Mouse (Mus musculus) forebrain, embryonic 11.5 days (tissue): ENCODE measurements around the gene Slc46a1. TPM values are rescaled to one million over a fixed set of nuclear protein-coding genes. Genes with fewer than 3 reads are reported as not detected.

Source experiments
- ATAC-seq: fragments of 200-750 bp; cut with Nextera tagmentation; replicated peaks from 2 replicates; pipeline ENCODE4 v1.8.0; 2017; ENCODE audit warnings: moderate TSS enrichment; ENCODE audit not compliant: low FRiP score
- DNase-seq: peaks from one replicate; pipeline ENCODE4 v3.0.0-alpha.2; 2017; ENCODE audit warnings: low spot score
- H3K27ac ChIP-seq: fragments of 300-500 bp; sonication (generic); 2 replicates; pipeline ENCODE4 v1.5.1; 2014; ENCODE audit warnings: low read depth, low read length
- H3K27me3 ChIP-seq: fragments of 300-500 bp; sonication (generic); 2 replicates; pipeline ENCODE4 v1.6.1; 2014; ENCODE audit warnings: mild to moderate bottlenecking, low read length, mixed read lengths; ENCODE audit not compliant: control insufficient read depth, insufficient read depth
- H3K36me3 ChIP-seq: fragments of 300-500 bp; sonication (generic); 2 replicates; pipeline ENCODE4 v1.6.1; 2014; ENCODE audit warnings: mild to moderate bottlenecking, low read length, moderate library complexity, mixed read lengths; ENCODE audit not compliant: control insufficient read depth, insufficient read depth
- H3K4me1 ChIP-seq: fragments of 300-500 bp; sonication (generic); replicated peaks from 2 replicates; pipeline ENCODE4 v1.6.1; 2014; ENCODE audit warnings: low read length, mixed read lengths; ENCODE audit not compliant: control insufficient read depth, insufficient read depth
- H3K4me2 ChIP-seq: fragments of 300-500 bp; sonication (generic); 2 replicates; pipeline ENCODE4 v1.6.1; 2014; ENCODE audit warnings: low read depth, mild to moderate bottlenecking, low read length, moderate library complexity, mixed read lengths; ENCODE audit not compliant: severe bottlenecking
- H3K4me3 ChIP-seq: fragments of 300-500 bp; sonication (generic); 2 replicates; pipeline ENCODE4 v1.5.1; 2014; ENCODE audit warnings: low read depth, low read length
- H3K9ac ChIP-seq: fragments of 300-500 bp; sonication (generic); 2 replicates; pipeline ENCODE4 v1.6.1; 2014; ENCODE audit warnings: low read length
- H3K9me3 ChIP-seq: fragments of 300-500 bp; sonication (generic); 2 replicates; pipeline ENCODE4 v1.6.1; 2016; ENCODE audit warnings: low read length, mixed read lengths; ENCODE audit not compliant: control insufficient read depth
- WGBS: fragments of 180-500 bp; shearing (Covaris S2); extraction: QIAGEN DNeasy Blood & Tissue Kit; methylation state at CpG from one replicate; pipeline ENCODE4 v1.1.7; 2014; 5-methylcytosine and 5-hydroxymethylcytosine counted together
- polyA plus RNA-seq: library from polyadenylated mRNA; unstranded; fragments of >200 nt; fragmentation: Nextera tagmentation; extraction: Ambion mirVana; gene quantifications from 2 replicates; pipeline ENCODE4 v1.2.1, GENCODE M21; 2014

The Slc46a1 gene
- polyA plus RNA-seq, 1 experiment from 2014 or later = 18.4 TPM

GRCm38 (mm10) chr11:78448242-78448641 is 17.3 kb upstream of the Slc46a1 start:
- Histone ChIP-seq H3K4me1 (no peaks in the 10 kb centered on the region), H3K9me3 (no peaks in the 10 kb centered on the region), H3K27ac (no peak overlapping the region), H3K9ac (no peak overlapping the region), H3K36me3 (no peaks in the 10 kb centered on the region), H3K4me2 (no peak overlapping the region), H3K4me3 (no peak overlapping the region), H3K27me3 (no peaks in the 10 kb centered on the region)
- 90% methylated on average over 1 of the region's 1 CpGs for WGBS
- ATAC-seq = no peak
- no peak for DNase-seq

- Histone ChIP-seq H3K27ac (no peak overlapping the region), H3K27me3 (no peaks in the 10 kb centered on the region), H3K4me3 (no peak overlapping the region), H3K4me1 (no peaks in the 10 kb centered on the region), H3K4me2 (no peak overlapping the region), H3K9me3 (no peaks in the 10 kb centered on the region), H3K9ac (no peak overlapping the region), H3K36me3 (no peaks in the 10 kb centered on the region)
- WGBS = 66% methylated on average over 2 of the region's 2 CpGs
- ATAC-seq (no peak), DNase-seq (no peak)
Measured at GRCm38 (mm10) chr11:78450337-78450736, 15.2 kb upstream of the Slc46a1 start.

- no peak overlapping the region for H3K4me2 ChIP-seq
- no peak overlapping the region for H3K4me3 ChIP-seq
- H3K4me1 ChIP-seq = no peaks in the 10 kb centered on the region
- ATAC-seq (no peak), DNase-seq (peak; percentile 79)
- H3K9me3 ChIP-seq = no peaks in the 10 kb centered on the region
- H3K36me3 ChIP-seq = no peaks in the 10 kb centered on the region
- H3K27ac ChIP-seq = no peak overlapping the region
- H3K27me3 ChIP-seq = no peaks in the 10 kb centered on the region
- no peak overlapping the region for H3K9ac ChIP-seq
- WGBS = 14% methylated on average over 4 of the region's 4 CpGs
Measured at GRCm38 (mm10) chr11:78453675-78454074, 11.8 kb upstream of the Slc46a1 start.

GRCm38 (mm10) chr11:78454276-78454675 is 11.2 kb upstream of the Slc46a1 start:
- DNase-seq = no peak
- no peaks in the 10 kb centered on the region for H3K36me3 ChIP-seq

GRCm38 (mm10) chr11:78455308-78455707 is 10.2 kb upstream of the Slc46a1 start:
- DNase-seq (peak; percentile 60), ATAC-seq (no peak)
- WGBS = 54% methylated on average over 5 of the region's 5 CpGs
- no peak overlapping the region for H3K4me3 ChIP-seq
- H3K9me3 ChIP-seq = no peaks in the 10 kb centered on the region
- no peaks in the 10 kb centered on the region for H3K36me3 ChIP-seq
- H3K9ac ChIP-seq = no peak overlapping the region
- no peak overlapping the region for H3K4me2 ChIP-seq
- no peak overlapping the region for H3K27ac ChIP-seq
- no peaks in the 10 kb centered on the region for H3K4me1 ChIP-seq
- no peaks in the 10 kb centered on the region for H3K27me3 ChIP-seq

More at GRCm38 (mm10) chr11:78454276-78454675, 11.2 kb upstream of the Slc46a1 start:
- 64% methylated on average over 7 of the region's 7 CpGs for WGBS
- no peaks in the 10 kb centered on the region for H3K9me3 ChIP-seq
- no peak overlapping the region for H3K4me2 ChIP-seq
- H3K27ac ChIP-seq = no peak overlapping the region
- no peak overlapping the region for H3K9ac ChIP-seq
- H3K4me3 ChIP-seq = no peak overlapping the region
- H3K4me1 ChIP-seq = no peaks in the 10 kb centered on the region
- ATAC-seq = no peak
- no peaks in the 10 kb centered on the region for H3K27me3 ChIP-seq

GRCm38 (mm10) chr11:78458740-78459139 is 6.8 kb upstream of the Slc46a1 start:
- Histone ChIP-seq H3K4me3 (no peak overlapping the region), H3K27ac (no peak overlapping the region), H3K4me1 (no peaks in the 10 kb centered on the region), H3K4me2 (no peak overlapping the region), H3K9ac (no peak overlapping the region), H3K27me3 (no peaks in the 10 kb centered on the region), H3K36me3 (no peaks in the 10 kb centered on the region), H3K9me3 (no peaks in the 10 kb centered on the region)
- no peak for ATAC-seq
- no peak for DNase-seq
- 84% methylated on average over 17 of the region's 17 CpGs for WGBS

GRCm38 (mm10) chr11:78461894-78462293 is 3.6 kb upstream of the Slc46a1 start:
- Histone ChIP-seq H3K4me2 (no peak overlapping the region), H3K9me3 (no peaks in the 10 kb centered on the region), H3K27me3 (no peaks in the 10 kb centered on the region), H3K27ac (no peak overlapping the region), H3K4me3 (no peak overlapping the region), H3K9ac (no peak overlapping the region), H3K36me3 (no peaks in the 10 kb centered on the region), H3K4me1 (peaks cover 3% of the 10 kb centered on the region)
- no peak for ATAC-seq
- 71% methylated on average over 1 of the region's 1 CpGs for WGBS
- DNase-seq = no peak

- H3K27me3 ChIP-seq = no peaks in the 10 kb centered on the region
- DNase-seq (no peak), ATAC-seq (no peak)
- H3K4me2 ChIP-seq = no peak overlapping the region
- no peaks in the 10 kb centered on the region for H3K36me3 ChIP-seq
- 75% methylated on average over 5 of the region's 5 CpGs for WGBS
- H3K9me3 ChIP-seq = no peaks in the 10 kb centered on the region
- H3K4me3 ChIP-seq = no peak overlapping the region
- peaks cover 3% of the 10 kb centered on the region for H3K4me1 ChIP-seq
- H3K27ac ChIP-seq = no peak overlapping the region
- H3K9ac ChIP-seq = no peak overlapping the region
Measured at GRCm38 (mm10) chr11:78462669-78463068, 2.8 kb upstream of the Slc46a1 start.

GRCm38 (mm10) chr11:78463286-78464036 is 2.0 kb upstream of the Slc46a1 start:
- WGBS = 73% methylated on average over 13 of the region's 13 CpGs
- H3K27me3 ChIP-seq = no peaks in the 10 kb centered on the region
- H3K27ac ChIP-seq = no peak overlapping the region
- ATAC-seq (no peak), DNase-seq (no peak)
- H3K9ac ChIP-seq = no peak overlapping the region
- H3K4me1 ChIP-seq = peaks cover 3% of the 10 kb centered on the region
- H3K4me3 ChIP-seq = no peak overlapping the region
- no peaks in the 10 kb centered on the region for H3K36me3 ChIP-seq
- H3K9me3 ChIP-seq = no peaks in the 10 kb centered on the region
- no peak overlapping the region for H3K4me2 ChIP-seq
